Mouse (Mus musculus) right cerebral cortex, postnatal 14 days (tissue): ENCODE measurements around the gene H2al3.

Experiments
- DNase-seq: peaks from one replicate; pipeline ENCODE4 v3.0.0; 2022

H2al3 gene

GRCm38 (mm10) chrX:9849403-9849802 is at the start of gene H2al3:
H2al3 (plus strand) TSS chrX:9849703.
- no peak for DNase-seq

GRCm38 (mm10) chrX:9810101-9810500 is 39.4 kb upstream of the H2al3 start:
- DNase-seq: no peak

GRCm38 (mm10) chrX:9812469-9812868 is 37.0 kb upstream of the H2al3 start:
- DNase-seq: no peak

- DNase-seq: no peak
Observed at GRCm38 (mm10) chrX:9834779-9835178, 14.7 kb upstream of the H2al3 start.

- DNase-seq: no peak
Observed at GRCm38 (mm10) chrX:9846628-9847027, 2.9 kb upstream of the H2al3 start, which contains the start of gene Hypm. Hypm (plus strand) TSS chrX:9846928.

- no peak for DNase-seq
Observed at GRCm38 (mm10) chrX:9861859-9862258, 12.4 kb downstream of the H2al3 start.

GRCm38 (mm10) chrX:9875519-9875918 is 26.0 kb downstream of the H2al3 start:
- DNase-seq: no peak

- DNase-seq: no peak
Observed at GRCm38 (mm10) chrX:9885322-9885721, 35.8 kb downstream of the H2al3 start, which contains the start of gene Sytl5. Sytl5 (plus strand) TSS chrX:9885622.
